In genomic region chr3:22316466-22317185, GRCm38 (mm10) we compare ENCODE assay signal across 21 mouse cellular contexts.
DNase-seq lines count a peak whose midpoint lies in the region; ATAC-seq lines count a peak whose summit lies in the region.
"Had no signal": no experiment of that assay in that cellular context is flagged by ENCODE, and none has a peak within 500 bp of the region (broad histone marks: within the 10 kb centered on the region; RNA-seq: fewer than 3 reads in every experiment).

No protein-coding gene starts in this region.

- DNase-seq in forebrain, embryonic 14.5 days (ENCODE audit: low spot score), result peak; percentile 27
- DNase-seq in forebrain, embryonic 10.5 days (ENCODE audit: extremely low spot score, low spot score), result no peak
- DNase-seq in lung, postnatal 14 days, result no peak
- DNase-seq in adrenal gland, adult 18-20 months (ENCODE audit: low spot score in 2 of 2), result no peak
- DNase-seq: adrenal gland, adult 8-10 months; B cell, adult 2 months; cerebellum, adult 9-11 months; kidney, adult 9 months; kidney, postnatal 14 days; thymus, postnatal 14 days had no signal

- 59% methylated on average over 10 of the region's 10 CpGs for WGBS in forebrain, embryonic 14.5 days
- 88% methylated on average over 10 of the region's 10 CpGs for WGBS in forebrain, embryonic 10.5 days
- 61% methylated on average over 10 of the region's 10 CpGs for WGBS in hindbrain, embryonic 15.5 days
- 78% methylated on average over 10 of the region's 10 CpGs for WGBS in hindbrain, embryonic 12.5 days
- 61% methylated on average over 10 of the region's 10 CpGs for WGBS in hindbrain, embryonic 16.5 days

- no peak overlapping the region for H3K4me2 ChIP-seq in forebrain, embryonic 14.5 days (ENCODE audit: low read length)
- no peak overlapping the region for H3K4me2 ChIP-seq in hindbrain, embryonic 15.5 days
- no peak overlapping the region for H3K4me2 ChIP-seq in hindbrain, embryonic 12.5 days (replicated peaks)
- H3K4me2 ChIP-seq in hindbrain, embryonic 16.5 days (ENCODE audit: low read length), result no peak overlapping the region
- H3K4me2 ChIP-seq: embryonic facial prominence, embryonic 12.5 days; heart, embryonic 11.5 days had no signal

- no peaks in the 10 kb centered on the region for H3K27me3 ChIP-seq in forebrain, embryonic 14.5 days (replicated peaks; ENCODE audit: control insufficient read depth, insufficient read depth, low read length)
- no peaks in the 10 kb centered on the region for H3K27me3 ChIP-seq in forebrain, embryonic 10.5 days (ENCODE audit: poor library complexity, severe bottlenecking)
- no peaks in the 10 kb centered on the region for H3K27me3 ChIP-seq in hindbrain, embryonic 15.5 days
- H3K27me3 ChIP-seq in hindbrain, embryonic 12.5 days, result no peaks in the 10 kb centered on the region
- H3K27me3 ChIP-seq in hindbrain, embryonic 16.5 days (replicated peaks; ENCODE audit: control insufficient read depth, insufficient read depth, low read length), result no peaks in the 10 kb centered on the region
- H3K27me3 ChIP-seq: CH12.LX; embryonic facial prominence, embryonic 12.5 days had no signal

- H3K36me3 ChIP-seq in forebrain, embryonic 14.5 days (ENCODE audit: control insufficient read depth, insufficient read depth, low read length), result no peaks in the 10 kb centered on the region
- no peaks in the 10 kb centered on the region for H3K36me3 ChIP-seq in forebrain, embryonic 10.5 days (replicated peaks)
- no peaks in the 10 kb centered on the region for H3K36me3 ChIP-seq in hindbrain, embryonic 15.5 days
- H3K36me3 ChIP-seq in hindbrain, embryonic 12.5 days, result no peaks in the 10 kb centered on the region
- H3K36me3 ChIP-seq in hindbrain, embryonic 16.5 days (ENCODE audit: control insufficient read depth, insufficient read depth, low read length), result no peaks in the 10 kb centered on the region
- H3K36me3 ChIP-seq: embryonic facial prominence, embryonic 12.5 days; G1E; midbrain, embryonic 10.5 days had no signal

- H3K4me1 ChIP-seq in forebrain, embryonic 14.5 days (ENCODE audit: control insufficient read depth, insufficient read depth, low read length), result no peaks in the 10 kb centered on the region
- H3K4me1 ChIP-seq in forebrain, embryonic 10.5 days, result no peaks in the 10 kb centered on the region
- H3K4me1 ChIP-seq in hindbrain, embryonic 15.5 days (replicated peaks), result no peaks in the 10 kb centered on the region
- no peaks in the 10 kb centered on the region for H3K4me1 ChIP-seq in hindbrain, embryonic 12.5 days
- H3K4me1 ChIP-seq in hindbrain, embryonic 16.5 days (ENCODE audit: control insufficient read depth, insufficient read depth, low read depth, low read length), result no peaks in the 10 kb centered on the region
- H3K4me1 ChIP-seq: embryonic facial prominence, embryonic 12.5 days; midbrain, embryonic 10.5 days had no signal

- no peak overlapping the region for H3K4me3 ChIP-seq in forebrain, embryonic 14.5 days (ENCODE audit: low read depth, low read length)
- H3K4me3 ChIP-seq in forebrain, embryonic 10.5 days, result no peak overlapping the region
- H3K4me3 ChIP-seq in hindbrain, embryonic 15.5 days, result no peak overlapping the region
- H3K4me3 ChIP-seq in hindbrain, embryonic 12.5 days, result no peak overlapping the region
- H3K4me3 ChIP-seq in hindbrain, embryonic 16.5 days (ENCODE audit: low read length), result no peak overlapping the region
- H3K4me3 ChIP-seq: embryonic facial prominence, embryonic 12.5 days; erythroblast, embryonic 14.5 days; midbrain, embryonic 10.5 days had no signal

- H3K9ac ChIP-seq in forebrain, embryonic 14.5 days (ENCODE audit: low read length), result no peak overlapping the region
- no peak overlapping the region for H3K9ac ChIP-seq in hindbrain, embryonic 15.5 days
- H3K9ac ChIP-seq in hindbrain, embryonic 12.5 days, result no peak overlapping the region
- no peak overlapping the region for H3K9ac ChIP-seq in hindbrain, embryonic 16.5 days (ENCODE audit: low read depth, low read length)
- H3K9ac ChIP-seq: embryonic facial prominence, embryonic 12.5 days had no signal

- ATAC-seq in forebrain, embryonic 14.5 days, result no peak
- peak; percentile 87 for ATAC-seq in hindbrain, embryonic 15.5 days (ENCODE audit: low FRiP score, low read depth)
- ATAC-seq in hindbrain, embryonic 12.5 days (ENCODE audit: low FRiP score), result no peak
- ATAC-seq in hindbrain, embryonic 16.5 days, result peak; percentile 89
- ATAC-seq: intestine, embryonic 16.5 days; lung, postnatal 0 days had no signal

- no peaks in the 10 kb centered on the region for H3K9me3 ChIP-seq in forebrain, embryonic 14.5 days (replicated peaks; ENCODE audit: control insufficient read depth, low read length)
- H3K9me3 ChIP-seq in forebrain, embryonic 10.5 days, result no peaks in the 10 kb centered on the region
- no peaks in the 10 kb centered on the region for H3K9me3 ChIP-seq in hindbrain, embryonic 15.5 days
- no peaks in the 10 kb centered on the region for H3K9me3 ChIP-seq in hindbrain, embryonic 12.5 days (replicated peaks)
- H3K9me3 ChIP-seq in hindbrain, embryonic 16.5 days (ENCODE audit: control insufficient read depth, low read length), result no peaks in the 10 kb centered on the region
- H3K9me3 ChIP-seq: embryonic facial prominence, embryonic 12.5 days; G1E; midbrain, embryonic 10.5 days had no signal

- no peak overlapping the region for H3K27ac ChIP-seq in forebrain, embryonic 14.5 days (ENCODE audit: low read depth, low read length)
- H3K27ac ChIP-seq in forebrain, embryonic 10.5 days, result no peak overlapping the region
- no peak overlapping the region for H3K27ac ChIP-seq in hindbrain, embryonic 15.5 days (replicated peaks)
- H3K27ac ChIP-seq in hindbrain, embryonic 12.5 days, result no peak overlapping the region
- H3K27ac ChIP-seq in hindbrain, embryonic 16.5 days (ENCODE audit: low read depth, low read length), result no peak overlapping the region
- H3K27ac ChIP-seq: embryonic facial prominence, embryonic 12.5 days; midbrain, embryonic 10.5 days had no signal

Comparison
In these comparisons a context has a peak if more than half of its experiments do, and no peak if none do; other contexts are left out.
1. ATAC-seq: peak in hindbrain, embryonic 15.5 days (single experiment) and hindbrain, embryonic 16.5 days (single experiment); none in forebrain, embryonic 14.5 days (single experiment) and hindbrain, embryonic 12.5 days (single experiment).